Mouse (Mus musculus): ENCODE measurements around the gene Atn1. TPM values are rescaled to one million over a fixed set of nuclear protein-coding genes. Genes with fewer than 3 reads are reported as not detected.

The Atn1 gene
- polyA plus RNA-seq, 1 experiment from 2014 or later: 6.6 TPM

GRCm38 (mm10) chr6:124765951-124766350 is 9.6 kb upstream of the Atn1 start:
- no peak for TF ChIP-seq EP300 (optimal IDR thresholded peaks at IDR 0.05)
- no peak for TF ChIP-seq CTCF (IDR thresholded peaks at IDR 0.05; ENCODE audit: low read depth)
- WGBS: 78% methylated on average over 7 of the region's 7 CpGs
- DNase-seq (ENCODE audit: low spot score) (no peak), ATAC-seq (ENCODE audit: low FRiP score, low TSS enrichment) (no peak)
- Histone ChIP-seq H3K4me1 (replicated peaks; ENCODE audit: control insufficient read depth, insufficient read depth) (no peaks in the 10 kb centered on the region), H3K4me2 (replicated peaks; ENCODE audit: low read depth) (no peak overlapping the region), H3K9me3 (ENCODE audit: control insufficient read depth, low read length) (no peaks in the 10 kb centered on the region), H3K4me3 (ENCODE audit: low read depth, low read length) (no peak overlapping the region), H3K9ac (ENCODE audit: low read length) (no peak overlapping the region), H3K36me3 (ENCODE audit: control insufficient read depth, insufficient read depth, low read length) (no peaks in the 10 kb centered on the region), H3K27ac (replicated peaks) (no peak overlapping the region), H3K27me3 (ENCODE audit: control insufficient read depth, insufficient read depth, low read length) (no peaks in the 10 kb centered on the region)

- H3K27me3 ChIP-seq (ENCODE audit: control insufficient read depth, insufficient read depth, low read length): no peaks in the 10 kb centered on the region
- peak overlapping the region; percentile 97 for H3K27ac ChIP-seq (replicated peaks)
- 0% methylated on average over 5 of the region's 5 CpGs for WGBS
- peak; percentile 97 for TF ChIP-seq CTCF (IDR thresholded peaks at IDR 0.05; ENCODE audit: low read depth)
- no peak for TF ChIP-seq EP300 (optimal IDR thresholded peaks at IDR 0.05)
- H3K9me3 ChIP-seq (ENCODE audit: control insufficient read depth, low read length): no peaks in the 10 kb centered on the region
- H3K4me2 ChIP-seq (replicated peaks; ENCODE audit: low read depth): peak overlapping the region; percentile 72
- no peak overlapping the region for H3K4me3 ChIP-seq (ENCODE audit: low read depth, low read length)
- peaks cover 10% of the 10 kb centered on the region for H3K4me1 ChIP-seq (replicated peaks; ENCODE audit: control insufficient read depth, insufficient read depth)
- DNase-seq (ENCODE audit: low spot score) (peak; percentile 91), ATAC-seq (ENCODE audit: low FRiP score, low TSS enrichment) (peak; percentile 50)
- H3K9ac ChIP-seq (ENCODE audit: low read length): peak overlapping the region; percentile 43
- H3K36me3 ChIP-seq (ENCODE audit: control insufficient read depth, insufficient read depth, low read length): no peaks in the 10 kb centered on the region
These were observed 2.9 kb upstream of the Atn1 start for GRCm38 (mm10) chr6:124759259-124759658.

GRCm38 (mm10) chr6:124758849-124759232 is 2.5 kb upstream of the Atn1 start:
- H3K27ac ChIP-seq (replicated peaks): peak overlapping the region; percentile 97
- ATAC-seq (ENCODE audit: low FRiP score, low TSS enrichment): no peak
- DNase-seq (ENCODE audit: low spot score): no peak
- H3K27me3 ChIP-seq (ENCODE audit: control insufficient read depth, insufficient read depth, low read length): no peaks in the 10 kb centered on the region
- WGBS: 36% methylated on average over 2 of the region's 2 CpGs
- TF ChIP-seq EP300 (optimal IDR thresholded peaks at IDR 0.05): no peak
- TF ChIP-seq CTCF (IDR thresholded peaks at IDR 0.05; ENCODE audit: low read depth): no peak
- H3K4me3 ChIP-seq (ENCODE audit: low read depth, low read length): no peak overlapping the region
- H3K4me1 ChIP-seq (replicated peaks; ENCODE audit: control insufficient read depth, insufficient read depth): peaks cover 10% of the 10 kb centered on the region
- peak overlapping the region; percentile 72 for H3K4me2 ChIP-seq (replicated peaks; ENCODE audit: low read depth)
- H3K9me3 ChIP-seq (ENCODE audit: control insufficient read depth, low read length): no peaks in the 10 kb centered on the region
- peak overlapping the region; percentile 43 for H3K9ac ChIP-seq (ENCODE audit: low read length)
- H3K36me3 ChIP-seq (ENCODE audit: control insufficient read depth, insufficient read depth, low read length): no peaks in the 10 kb centered on the region

- no peak for TF ChIP-seq EP300 (optimal IDR thresholded peaks at IDR 0.05)
- TF ChIP-seq CTCF (IDR thresholded peaks at IDR 0.05; ENCODE audit: low read depth): no peak
- ATAC-seq (ENCODE audit: low FRiP score, low TSS enrichment): peak; percentile 5; the same call in 1 of the 2 replicates
- no peaks in the 10 kb centered on the region for H3K9me3 ChIP-seq (ENCODE audit: control insufficient read depth, low read length)
- peak overlapping the region; percentile 76 for H3K4me3 ChIP-seq (ENCODE audit: low read depth, low read length)
- H3K27me3 ChIP-seq (ENCODE audit: control insufficient read depth, insufficient read depth, low read length): no peaks in the 10 kb centered on the region
- no peak for DNase-seq (ENCODE audit: low spot score)
- H3K27ac ChIP-seq (replicated peaks): peak overlapping the region; percentile 97
- H3K4me2 ChIP-seq (replicated peaks; ENCODE audit: low read depth): peak overlapping the region; percentile 72
- H3K4me1 ChIP-seq (replicated peaks; ENCODE audit: control insufficient read depth, insufficient read depth): peaks cover 10% of the 10 kb centered on the region
- no peaks in the 10 kb centered on the region for H3K36me3 ChIP-seq (ENCODE audit: control insufficient read depth, insufficient read depth, low read length)
- peak overlapping the region; percentile 94 for H3K9ac ChIP-seq (ENCODE audit: low read length)
- 34% methylated on average over 5 of the region's 5 CpGs for WGBS
These were observed 1.9 kb upstream of the Atn1 start for GRCm38 (mm10) chr6:124757909-124758848.

- DNase-seq (ENCODE audit: low spot score): no peak
- Histone ChIP-seq H3K9me3 (ENCODE audit: control insufficient read depth, low read length) (no peaks in the 10 kb centered on the region), H3K9ac (ENCODE audit: low read length) (peak overlapping the region; percentile 94), H3K36me3 (ENCODE audit: control insufficient read depth, insufficient read depth, low read length) (no peaks in the 10 kb centered on the region), H3K4me1 (replicated peaks; ENCODE audit: control insufficient read depth, insufficient read depth) (peaks cover 10% of the 10 kb centered on the region), H3K27me3 (ENCODE audit: control insufficient read depth, insufficient read depth, low read length) (no peaks in the 10 kb centered on the region), H3K27ac (replicated peaks) (peak overlapping the region; percentile 97), H3K4me2 (replicated peaks; ENCODE audit: low read depth) (peak overlapping the region; percentile 72), H3K4me3 (ENCODE audit: low read depth, low read length) (peak overlapping the region; percentile 76)
- 8% methylated on average over 5 of the region's 5 CpGs for WGBS
- no peak for TF ChIP-seq EP300 (optimal IDR thresholded peaks at IDR 0.05)
- no peak for TF ChIP-seq CTCF (IDR thresholded peaks at IDR 0.05; ENCODE audit: low read depth)
- no peak for ATAC-seq (ENCODE audit: low FRiP score, low TSS enrichment)
These were observed 1.1 kb upstream of the Atn1 start for GRCm38 (mm10) chr6:124757351-124757880.

Measured in stomach, postnatal 0 days (tissue).